Comparison of ENCODE assay signal across 10 mouse cellular contexts in genomic region chr10:24834634-24835371, GRCm38 (mm10). TPM values are rescaled to one million over a fixed set of nuclear protein-coding genes. Genes with fewer than 3 reads are reported as not detected.
DNase-seq lines count a peak whose midpoint lies in the region; ATAC-seq lines count a peak whose summit lies in the region.
"Had no signal": no experiment of that assay in that cellular context is flagged by ENCODE, and none has a peak within 500 bp of the region (broad histone marks: within the 10 kb centered on the region; RNA-seq: fewer than 3 reads in every experiment).

No protein-coding gene starts in this region.

- H3K4me2 ChIP-seq in forebrain, embryonic 14.5 days (ENCODE audit: low read length): peak overlapping the region; percentile 44
- H3K4me2 ChIP-seq in liver, embryonic 15.5 days: peak overlapping the region; percentile 46; the same call in 1 of the 2 replicates

- H3K36me3 ChIP-seq in forebrain, embryonic 14.5 days (ENCODE audit: control insufficient read depth, insufficient read depth, low read length): no peaks in the 10 kb centered on the region
- H3K36me3 ChIP-seq in liver, embryonic 15.5 days (replicated peaks): no peaks in the 10 kb centered on the region

- H3K4me1 ChIP-seq in forebrain, embryonic 14.5 days (ENCODE audit: control insufficient read depth, insufficient read depth, low read length): peaks cover 7% of the 10 kb centered on the region; the same call in 1 of the 2 replicates
- H3K4me1 ChIP-seq in liver, embryonic 15.5 days (replicated peaks): peaks cover 25% of the 10 kb centered on the region

- peak; percentile 66 for DNase-seq in 3T3-L1 (ENCODE audit: low read depth, low spot score)
- DNase-seq in ES-CJ7 (ENCODE audit: low read depth, low spot score): peak; percentile 84
- DNase-seq in forebrain, embryonic 14.5 days (ENCODE audit: low spot score): no peak
- no peak for DNase-seq in Muller cell, postnatal 12 days (ENCODE audit: inconsistent ontology term)
- no peak for DNase-seq in retina, embryonic 14.5 days (ENCODE audit: low spot score)
- DNase-seq in gastrocnemius, postnatal 25 days: no peak
- no peak for DNase-seq in cerebellum, adult 18-20 months
- DNase-seq: adrenal gland, postnatal 36 days; thymus, postnatal 36 days had no signal

- no peak overlapping the region for H3K4me3 ChIP-seq in forebrain, embryonic 14.5 days (ENCODE audit: low read depth, low read length)
- H3K4me3 ChIP-seq in liver, embryonic 15.5 days (replicated peaks): no peak overlapping the region

- H3K27me3 ChIP-seq in forebrain, embryonic 14.5 days (replicated peaks; ENCODE audit: control insufficient read depth, insufficient read depth, low read length): no peaks in the 10 kb centered on the region
- no peaks in the 10 kb centered on the region; the same call in 1 of the 2 replicates for H3K27me3 ChIP-seq in liver, embryonic 15.5 days

- no peaks in the 10 kb centered on the region for H3K9me3 ChIP-seq in forebrain, embryonic 14.5 days (replicated peaks; ENCODE audit: control insufficient read depth, low read length)
- H3K9me3 ChIP-seq in liver, embryonic 15.5 days (replicated peaks): peaks cover 4% of the 10 kb centered on the region; the same call in 1 of the 2 replicates

- no peak for ATAC-seq in forebrain, embryonic 14.5 days
- ATAC-seq in liver, embryonic 15.5 days (ENCODE audit: insufficient read depth): no peak

- WGBS in forebrain, embryonic 14.5 days: 12% methylated on average over 4 of the region's 4 CpGs
- WGBS in liver, embryonic 15.5 days (ENCODE audit: insufficient replicate concordance): 48% methylated on average over 4 of the region's 4 CpGs

- H3K9ac ChIP-seq in forebrain, embryonic 14.5 days (ENCODE audit: low read length): no peak overlapping the region
- H3K9ac ChIP-seq in liver, embryonic 15.5 days: no peak overlapping the region

- no peak overlapping the region for H3K27ac ChIP-seq in forebrain, embryonic 14.5 days (ENCODE audit: low read depth, low read length)
- H3K27ac ChIP-seq in liver, embryonic 15.5 days (replicated peaks): no peak overlapping the region

RNA-seq across cellular contexts. Expression of gene Enpp3, which starts 7.8 kb away (rescaled TPM):
- 2.0 and 3.2 TPM in 2 replicates for polyA plus RNA-seq in forebrain, embryonic 14.5 days (2014; fragmentation: Nextera tagmentation; extraction: Ambion mirVana)
- 5.7 and 6.1 TPM in 2 replicates for polyA plus RNA-seq in liver, embryonic 15.5 days (2015; fragmentation: Nextera tagmentation; extraction: Ambion mirVana)
- 1 to 10 TPM; 2.1 to 2.6 TPM for total RNA-seq in gastrocnemius, postnatal 25 days (2021)

RNA-seq across cellular contexts. Expression of gene Med23, which starts 35.0 kb away (rescaled TPM):
- 27.9 and 33.1 TPM in 2 replicates for polyA plus RNA-seq in forebrain, embryonic 14.5 days (2014; fragmentation: Nextera tagmentation; extraction: Ambion mirVana)
- polyA plus RNA-seq in liver, embryonic 15.5 days (2015; fragmentation: Nextera tagmentation; extraction: Ambion mirVana): 5.9 and 6.2 TPM in 2 replicates
- 10 to 100 TPM in 1 of 2 experiments, 1 to 10 TPM in 1; 8.7 to 11.4 TPM for total RNA-seq in gastrocnemius, postnatal 25 days (2021)

Comparison
In these comparisons a context has a peak if more than half of its experiments do, and no peak if none do; other contexts are left out.
1. DNase-seq: peak in 3T3-L1 (single experiment) and ES-CJ7 (single experiment); none in forebrain, embryonic 14.5 days (single experiment), Muller cell, postnatal 12 days (single experiment), retina, embryonic 14.5 days (single experiment), gastrocnemius, postnatal 25 days (single experiment) and cerebellum, adult 18-20 months (0 of 2).